Mouse (Mus musculus): Measurements from ENCODE around the gene Fam133b. TPM values are rescaled to one million over a fixed set of nuclear protein-coding genes. Genes with fewer than 3 reads are reported as not detected.

Gene Fam133b
- polyA plus RNA-seq, 1 experiment, result 17.4 TPM

GRCm38 (mm10) chr5:3511097-3511795 lies 32.4 kb upstream of the Fam133b start:
- TF ChIP-seq GATA1 (IDR thresholded peaks at IDR 0.05; ENCODE audit: low read length), result no peak

DNA sequence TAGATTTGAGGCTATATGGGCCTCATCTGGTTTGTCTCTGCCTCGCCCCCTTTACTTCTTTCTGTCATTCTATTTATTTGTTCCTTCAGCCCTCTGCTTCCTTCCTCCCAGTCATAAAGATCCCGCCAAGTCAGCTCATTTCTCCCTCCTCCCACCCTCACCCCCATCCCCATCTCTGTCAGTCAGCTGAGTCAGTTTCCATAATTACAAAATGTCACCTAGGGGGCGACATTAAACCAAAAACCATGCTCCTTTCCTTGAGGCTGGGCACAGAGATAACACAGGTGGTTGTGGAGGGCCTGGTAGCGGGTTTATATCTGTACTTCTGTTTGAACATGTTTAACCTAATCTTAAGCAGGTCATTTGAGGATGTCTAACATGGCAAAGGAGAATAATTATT lies 31.0 kb upstream of the Fam133b start:
- TF ChIP-seq GATA1 (IDR thresholded peaks at IDR 0.05; ENCODE audit: low read length), result peak; percentile 51

GRCm38 (mm10) chr5:3514901-3515311 lies 28.7 kb upstream of the Fam133b start:
- TF ChIP-seq GATA1 (IDR thresholded peaks at IDR 0.05; ENCODE audit: low read length), result peak; percentile 15

DNA sequence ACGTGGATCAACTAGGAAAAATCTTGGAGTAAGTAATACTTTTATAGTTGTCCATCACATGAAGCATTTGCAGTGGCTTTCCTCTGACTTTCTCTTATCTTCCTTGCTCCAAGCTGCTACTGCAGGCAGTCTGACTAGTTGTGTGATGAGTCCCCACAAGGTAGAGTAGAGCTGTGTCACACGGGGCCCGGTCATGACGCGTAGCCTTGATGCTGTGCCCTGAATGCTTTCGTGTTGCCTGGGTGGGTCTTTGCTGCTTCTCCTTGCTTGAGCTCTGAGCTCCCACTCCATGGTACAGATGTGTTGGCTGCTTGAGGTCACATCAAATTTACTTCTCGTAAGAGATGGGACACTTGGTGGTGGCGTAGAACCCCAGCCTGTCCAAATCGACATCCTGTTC lies 28.2 kb upstream of the Fam133b start:
- no peak for TF ChIP-seq GATA1 (IDR thresholded peaks at IDR 0.05; ENCODE audit: low read length)

GRCm38 (mm10) chr5:3516481-3517075 lies 27.1 kb upstream of the Fam133b start:
- TF ChIP-seq GATA1 (IDR thresholded peaks at IDR 0.05; ENCODE audit: low read length), result no peak

DNA sequence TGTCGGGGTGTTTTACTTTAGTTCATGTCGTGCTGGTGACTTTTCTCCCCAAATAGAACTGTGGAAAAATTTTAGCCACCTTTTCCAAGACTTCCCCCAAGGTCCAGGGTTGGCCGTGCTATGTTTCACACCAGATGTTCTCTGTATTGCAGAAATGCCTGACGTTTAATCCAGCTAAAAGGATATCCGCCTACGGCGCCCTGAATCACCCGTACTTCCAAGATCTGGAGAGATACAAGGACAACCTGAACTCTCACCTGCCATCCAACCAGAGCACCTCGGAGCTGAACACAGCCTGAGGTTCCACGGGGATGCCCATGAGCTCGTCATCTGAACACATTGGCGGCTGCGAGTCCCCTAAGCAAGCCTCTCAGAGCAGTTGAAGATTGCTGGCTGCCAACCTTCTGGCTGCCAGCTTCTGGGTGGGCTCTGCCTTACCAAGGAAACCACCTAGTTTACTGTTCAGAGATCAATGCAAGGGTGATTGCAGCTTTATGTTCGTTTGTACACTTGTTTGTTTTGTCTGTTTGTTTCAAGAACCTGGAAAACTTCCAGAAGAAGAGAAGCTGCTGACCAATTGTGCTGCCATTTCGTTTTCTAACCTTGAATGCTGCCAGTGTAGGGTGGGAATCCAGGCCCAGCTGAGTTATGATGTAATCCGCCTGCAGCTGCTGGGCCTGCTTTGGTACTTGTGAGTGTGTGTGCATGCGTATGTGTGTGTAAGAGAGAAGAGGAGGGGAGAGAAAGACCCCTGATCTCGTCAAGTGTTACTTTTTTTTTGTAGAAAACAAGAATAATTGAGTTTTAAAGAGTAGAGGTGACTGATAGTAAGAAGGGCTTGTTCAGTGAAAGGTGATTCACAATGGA lies 22.9 kb upstream of the Fam133b start:
- TF ChIP-seq GATA1 (IDR thresholded peaks at IDR 0.05; ENCODE audit: low read length), result no peak

DNA sequence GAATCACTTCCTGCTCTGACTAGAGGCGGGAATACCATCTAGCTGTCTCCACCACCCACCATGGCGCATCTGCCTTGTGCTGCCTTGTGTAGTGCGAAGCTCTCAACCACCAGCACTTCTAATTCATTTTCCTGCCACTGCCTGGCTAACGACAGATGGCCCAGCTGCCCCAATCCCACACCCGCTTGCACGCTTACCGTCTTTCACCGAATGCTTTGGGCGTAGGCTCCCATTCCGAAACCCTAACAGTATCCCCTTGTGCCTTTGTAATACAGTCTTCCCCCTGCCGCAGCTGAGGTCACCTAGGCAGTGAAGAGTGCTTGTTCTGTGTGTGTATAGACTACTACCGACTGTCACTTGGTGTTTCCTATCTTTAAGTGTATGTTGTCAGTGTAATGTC lies 21.9 kb upstream of the Fam133b start:
- no peak for TF ChIP-seq GATA1 (IDR thresholded peaks at IDR 0.05; ENCODE audit: low read length)

- no peak for TF ChIP-seq GATA1 (IDR thresholded peaks at IDR 0.05; ENCODE audit: low read length)
Measured at GRCm38 (mm10) chr5:3522826-3523225, 20.8 kb upstream of the Fam133b start.

GRCm38 (mm10) chr5:3527041-3527691 lies 16.5 kb upstream of the Fam133b start:
- TF ChIP-seq GATA1 (IDR thresholded peaks at IDR 0.05; ENCODE audit: low read length), result no peak

GRCm38 (mm10) chr5:3529585-3530189 lies 13.9 kb upstream of the Fam133b start:
- TF ChIP-seq GATA1 (IDR thresholded peaks at IDR 0.05; ENCODE audit: low read length), result no peak

DNA sequence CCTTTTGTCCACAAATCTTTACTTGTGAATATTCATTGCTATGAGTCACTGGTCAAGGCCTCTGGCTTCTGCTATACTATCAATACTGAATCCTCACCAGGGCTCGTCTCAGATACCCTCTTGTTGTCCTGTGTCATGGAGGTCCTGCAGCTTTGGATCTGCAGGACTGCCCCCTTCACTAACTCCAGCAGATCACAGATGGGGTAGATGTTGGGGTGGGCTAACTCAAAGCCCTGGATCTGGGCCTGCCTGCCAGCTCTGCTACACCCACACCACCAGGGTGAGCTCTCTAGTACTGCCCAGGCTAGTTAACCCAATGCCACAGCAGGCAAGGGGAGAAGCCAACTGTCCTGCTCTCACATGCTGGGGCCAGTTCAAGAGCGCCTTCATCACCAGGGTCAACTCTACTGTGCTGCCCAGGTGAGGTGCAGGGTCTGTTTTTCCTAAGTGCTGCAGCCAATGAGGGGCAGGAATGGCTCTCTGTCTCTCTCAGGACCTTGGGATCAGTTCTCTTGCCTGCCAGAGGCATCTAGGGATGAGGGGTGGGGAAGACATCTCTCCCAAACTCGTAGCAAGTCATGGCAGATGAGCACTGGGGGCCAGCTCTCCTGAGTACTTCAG lies 6.9 kb upstream of the Fam133b start:
- no peak for TF ChIP-seq GATA1 (IDR thresholded peaks at IDR 0.05; ENCODE audit: low read length)

- TF ChIP-seq GATA1 (IDR thresholded peaks at IDR 0.05; ENCODE audit: low read length), result no peak
Measured at GRCm38 (mm10) chr5:3538505-3539472, 4.8 kb upstream of the Fam133b start.

DNA sequence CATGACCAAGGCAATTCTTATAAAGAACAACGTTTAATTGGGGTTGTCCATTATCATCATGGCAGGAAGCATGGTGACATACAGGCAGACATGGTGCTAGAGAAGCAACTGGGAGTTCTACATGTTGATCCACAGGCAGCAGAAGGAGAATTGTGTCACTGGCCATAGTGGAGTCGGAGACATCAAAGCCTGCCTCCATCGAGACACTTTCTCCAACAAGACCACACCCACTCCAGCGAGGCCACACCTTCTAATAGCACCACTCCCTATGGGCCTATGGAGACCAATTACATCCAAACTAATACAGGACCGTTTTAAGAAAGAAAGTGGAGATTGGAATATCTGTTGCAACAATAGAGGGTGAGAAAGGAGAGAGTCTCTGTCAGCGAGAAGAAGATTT lies 1.8 kb upstream of the Fam133b start:
- TF ChIP-seq GATA1 (IDR thresholded peaks at IDR 0.05; ENCODE audit: low read length), result no peak

GRCm38 (mm10) chr5:3544480-3544769 lies 792 bp downstream of the Fam133b start:
- no peak for TF ChIP-seq GATA1 (IDR thresholded peaks at IDR 0.05; ENCODE audit: low read length)

All from G1E-ER4 (cell line).